Mouse (Mus musculus) stomach, postnatal 0 days (tissue): ENCODE results near the gene Snapin.

Experiments used
- CTCF ChIP-seq: IDR thresholded peaks from 2 replicates; pipeline ENCODE4 v1.5.1; 2016; ENCODE audit warnings: antibody characterized with exemption, low read depth, mild to moderate bottlenecking, moderate library complexity
- EP300 ChIP-seq: optimal IDR thresholded peaks from 2 replicates; pipeline ENCODE3; 2016; ENCODE audit warnings: antibody characterized with exemption

GRCm38 (mm10) chr3:90447123-90447494 is 43.7 kb downstream of the Snapin start:
- no peak for TF ChIP-seq CTCF
- no peak for TF ChIP-seq EP300
